Mouse (Mus musculus): ENCODE data around the gene Amigo3.

DNA sequence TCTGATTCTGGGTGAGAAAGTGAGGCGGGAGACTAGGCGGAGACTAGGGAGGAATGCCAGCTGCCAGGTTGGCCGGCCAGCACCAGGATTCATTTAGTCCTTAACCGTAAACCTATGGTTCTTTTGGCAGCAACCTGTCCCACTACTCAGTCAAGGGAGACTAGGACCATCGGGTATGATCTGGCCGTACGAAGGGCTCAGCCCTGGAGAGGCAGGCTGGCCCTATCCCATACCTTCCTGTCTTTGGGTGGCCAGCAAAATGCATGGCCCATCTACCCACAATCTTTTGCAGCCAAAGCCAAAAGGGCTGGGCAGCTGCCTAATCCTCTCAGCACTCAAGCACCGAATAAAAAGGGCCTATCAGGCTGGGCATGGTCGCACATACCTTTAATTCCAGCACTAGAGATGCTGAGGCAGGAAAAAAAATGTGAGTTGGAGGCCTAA lies 19.5 kb downstream of the Amigo3 start:
- TF ChIP-seq CTCF (IDR thresholded peaks at IDR 0.05) (no peak), EP300 (IDR thresholded peaks at IDR 0.05) (no peak)

Data from lung, postnatal 0 days (tissue).